Mouse (Mus musculus) cerebellum, adult 18-20 months (tissue): ENCODE measurements around the gene Dgkh.
A peak's percentile ranks its signal among the peaks of the same experiment; 100 is the strongest.
"Not testable (repeated sequence)": the region's sequence is repeated elsewhere in the genome, so short reads cannot be mapped to it uniquely, and the experiment has no call there.

ENCODE experiments used
- DNase-seq, 2 experiments: peaks; one replicate each; pipeline ENCODE4 v3.0.0; 2021

Gene Dgkh

GRCm38 (mm10) chr14:78732617-78733312 is at the start of gene Dgkh:
Gene Dgkh (minus strand): TSS chr14:78732776.
- DNase-seq = peak; percentile 73 to 80

GRCm38 (mm10) chr14:78777215-78777614 is 44.6 kb upstream of the Dgkh start:
- DNase-seq = no peak

GRCm38 (mm10) chr14:78776659-78777058 is 44.1 kb upstream of the Dgkh start:
- no peak for DNase-seq

- no peak for DNase-seq
These were observed 43.1 kb upstream of the Dgkh start for GRCm38 (mm10) chr14:78775699-78776098.

GRCm38 (mm10) chr14:78775226-78775625 is 42.6 kb upstream of the Dgkh start:
- no peak for DNase-seq

- DNase-seq = no peak
These were observed 37.9 kb upstream of the Dgkh start for GRCm38 (mm10) chr14:78770457-78770856.

GRCm38 (mm10) chr14:78761064-78761463 is 28.5 kb upstream of the Dgkh start:
- no peak for DNase-seq

GRCm38 (mm10) chr14:78759491-78759890 is 26.9 kb upstream of the Dgkh start:
- no peak for DNase-seq

GRCm38 (mm10) chr14:78755316-78755715 is 22.7 kb upstream of the Dgkh start:
- no peak for DNase-seq

- no peak for DNase-seq
These were observed 16.1 kb upstream of the Dgkh start for GRCm38 (mm10) chr14:78748692-78749091.

GRCm38 (mm10) chr14:78747969-78748651 is 15.5 kb upstream of the Dgkh start:
- no peak for DNase-seq

- no peak for DNase-seq
These were observed 14.9 kb upstream of the Dgkh start for GRCm38 (mm10) chr14:78747454-78747853.

- DNase-seq = no peak
These were observed 2.0 kb upstream of the Dgkh start for GRCm38 (mm10) chr14:78734605-78735004.

GRCm38 (mm10) chr14:78734203-78734602 is 1.6 kb upstream of the Dgkh start:
- DNase-seq = not testable (repeated sequence)

GRCm38 (mm10) chr14:78733366-78734076 is 945 bp upstream of the Dgkh start:
- DNase-seq = peak in 1 of 2 experiments; percentile 14

- DNase-seq = peak; percentile 28 to 46
These were observed 542 bp downstream of the Dgkh start for GRCm38 (mm10) chr14:78731852-78732616.

- peak; percentile 33 to 35 for DNase-seq
These were observed 1.3 kb downstream of the Dgkh start for GRCm38 (mm10) chr14:78731240-78731639.

- DNase-seq = no peak
These were observed 6.6 kb downstream of the Dgkh start for GRCm38 (mm10) chr14:78725976-78726375.

- DNase-seq = no peak
These were observed 7.1 kb downstream of the Dgkh start for GRCm38 (mm10) chr14:78725307-78725956.

GRCm38 (mm10) chr14:78724414-78725306 is 7.9 kb downstream of the Dgkh start:
- DNase-seq = peak; percentile 20 to 37

- not testable (repeated sequence) for DNase-seq
These were observed 8.9 kb downstream of the Dgkh start for GRCm38 (mm10) chr14:78723655-78724054.
